Mouse (Mus musculus): ENCODE measurements at regions not wholly inside any gene's neighbourhood (a gene's known extent, or its start where the extent isn't known, plus 50 kb on each side); places are given as distances from the start of the nearest gene placed in this dataset.

DNA sequence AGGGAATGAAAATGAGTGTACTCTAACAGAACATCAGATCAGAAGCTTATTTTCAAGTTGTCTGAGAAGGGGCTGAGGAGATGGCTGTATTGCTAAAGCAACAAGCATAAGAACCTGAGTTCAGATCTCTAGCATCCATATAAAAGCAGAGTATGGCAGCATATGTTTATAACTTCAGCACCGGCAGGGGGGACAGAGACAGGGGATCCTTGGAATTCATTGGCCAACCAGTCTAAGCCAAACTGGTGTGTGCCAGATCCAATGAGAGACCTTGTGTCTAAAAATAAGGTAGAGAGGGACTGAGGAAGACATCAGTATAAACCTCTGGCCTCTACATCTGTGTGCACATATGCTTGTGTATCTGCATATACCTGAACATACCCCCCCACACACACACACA, 61.0 kb upstream of the Gnao1 start:
- Histone ChIP-seq H3K27ac (no peak overlapping the region), H3K4me2 (no peak overlapping the region), H3K9ac (no peak overlapping the region), H3K36me3 (no peaks in the 10 kb centered on the region), H3K27me3 (no peaks in the 10 kb centered on the region), H3K4me3 (no peak overlapping the region), H3K9me3 (no peaks in the 10 kb centered on the region), H3K4me1 (no peaks in the 10 kb centered on the region)
- ATAC-seq (ENCODE audit: insufficient number of reproducible peaks, insufficient read depth, low FRiP score, low TSS enrichment, low read depth): no peak
- 47% methylated on average over 1 of the region's 1 CpGs for WGBS

DNA sequence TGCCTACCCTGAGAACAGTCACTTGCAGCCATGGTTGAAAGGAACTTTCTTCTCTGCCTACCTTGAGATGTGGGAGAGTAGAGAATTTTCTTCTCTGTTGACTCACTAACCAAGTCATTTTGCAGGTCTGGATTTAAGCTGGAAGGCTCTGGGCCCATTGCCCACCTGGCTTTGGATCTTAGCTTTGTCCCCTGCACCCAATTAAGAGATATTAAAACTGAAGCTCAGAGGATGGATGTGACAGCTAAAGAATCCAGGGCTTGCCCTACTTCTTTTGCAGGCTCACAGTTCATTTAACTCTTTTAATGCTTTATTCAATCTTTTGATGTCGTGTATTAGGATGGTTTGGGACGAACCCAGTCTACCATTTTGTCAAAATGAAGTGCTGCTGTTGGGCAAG, 58.8 kb upstream of the Gnao1 start:
- no peak for ATAC-seq (ENCODE audit: insufficient number of reproducible peaks, insufficient read depth, low FRiP score, low TSS enrichment, low read depth)
- no peaks in the 10 kb centered on the region for H3K9me3 ChIP-seq
- no peak overlapping the region for H3K27ac ChIP-seq
- no peak overlapping the region for H3K9ac ChIP-seq
- H3K4me1 ChIP-seq: no peaks in the 10 kb centered on the region
- H3K27me3 ChIP-seq: no peaks in the 10 kb centered on the region
- WGBS: 82% methylated on average over 2 of the region's 2 CpGs
- H3K4me3 ChIP-seq: no peak overlapping the region
- no peaks in the 10 kb centered on the region for H3K36me3 ChIP-seq
- no peak overlapping the region for H3K4me2 ChIP-seq

DNA sequence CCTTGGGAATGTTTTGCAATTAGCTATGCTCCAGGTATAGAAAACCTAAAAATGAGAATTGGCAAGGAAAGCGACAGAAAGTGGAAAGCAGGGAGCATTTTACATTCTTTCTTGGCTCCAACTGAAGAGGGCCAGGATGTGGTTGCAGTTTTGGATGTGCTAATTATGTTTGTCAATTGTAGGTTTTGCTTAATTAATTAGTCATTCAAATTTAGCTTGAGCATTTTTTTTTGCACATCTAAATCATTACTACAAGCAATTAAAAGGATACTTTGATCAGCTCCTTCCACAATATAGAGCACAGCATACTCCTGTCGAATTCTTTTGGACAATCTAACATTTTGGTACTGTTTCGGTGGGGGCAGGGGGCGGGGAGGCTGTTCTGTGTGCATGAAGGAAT, 53.8 kb upstream of the Gnao1 start:
- 84% methylated on average over 4 of the region's 4 CpGs for WGBS
- Histone ChIP-seq H3K36me3 (no peaks in the 10 kb centered on the region), H3K4me2 (no peak overlapping the region), H3K9me3 (no peaks in the 10 kb centered on the region), H3K9ac (no peak overlapping the region), H3K27me3 (no peaks in the 10 kb centered on the region), H3K4me1 (no peaks in the 10 kb centered on the region), H3K27ac (no peak overlapping the region), H3K4me3 (no peak overlapping the region)
- ATAC-seq (ENCODE audit: insufficient number of reproducible peaks, insufficient read depth, low FRiP score, low TSS enrichment, low read depth): no peak

Measured in embryonic facial prominence, embryonic 13.5 days (tissue).